ENCODE assay signal across 25 mouse cellular contexts in the genomic region with DNA sequence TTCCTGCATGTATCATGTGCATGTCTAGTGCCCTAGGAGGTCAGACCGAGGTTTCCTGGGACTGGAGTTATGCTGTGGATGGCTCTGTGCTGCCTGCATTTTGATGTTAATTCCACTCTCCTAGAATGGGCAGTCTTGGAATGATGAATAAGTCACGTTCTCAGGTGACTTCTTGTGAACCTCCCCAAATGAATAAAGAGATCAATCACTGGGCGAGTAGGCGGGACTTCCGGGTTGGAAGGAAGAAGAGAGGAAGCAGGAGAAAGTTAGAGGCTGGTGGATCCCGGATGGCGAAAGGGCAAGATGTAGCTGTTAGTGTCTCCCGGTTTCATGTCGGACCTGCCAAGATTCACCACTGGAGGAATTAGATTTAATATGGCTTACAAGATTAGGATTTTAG.
"Had no signal": no experiment of that assay in that cellular context is flagged by ENCODE, and none has a peak within 500 bp of the region (broad histone marks: within the 10 kb centered on the region; RNA-seq: fewer than 3 reads in every experiment).

No protein-coding gene starts in this region.

- DNase-seq: kidney, adult 9 months; kidney, postnatal 25 days; layer of hippocampus, adult 9-11 months; layer of hippocampus, postnatal 36 days; left cerebral cortex, postnatal 4 days; lung, embryonic 14.5 days; right cerebral cortex, adult 18-20 months; right cerebral cortex, postnatal 14 days; right cerebral cortex, postnatal 4 days; thymus, adult 2 months; thymus, postnatal 36 days had no signal

- H3K27ac ChIP-seq: kidney, postnatal 0 days; layer of hippocampus, adult 2 months; left cerebral cortex, adult 2 months; limb, embryonic 12.5 days; limb, embryonic 15.5 days; liver, embryonic 15.5 days; macrophage; midbrain, embryonic 12.5 days; midbrain, embryonic 15.5 days; neural tube, embryonic 12.5 days; stomach, postnatal 0 days had no signal

- H3K9me3 ChIP-seq: limb, embryonic 12.5 days; limb, embryonic 15.5 days; liver, embryonic 15.5 days; midbrain, embryonic 12.5 days; midbrain, embryonic 15.5 days; neural tube, embryonic 12.5 days; neural tube, embryonic 15.5 days had no signal

- H3K27me3 ChIP-seq: limb, embryonic 15.5 days; midbrain, embryonic 12.5 days; midbrain, embryonic 15.5 days; neural tube, embryonic 12.5 days; neural tube, embryonic 15.5 days had no signal

- H3K4me2 ChIP-seq: limb, embryonic 12.5 days; limb, embryonic 15.5 days; liver, embryonic 11.5 days; liver, embryonic 15.5 days; lung, embryonic 14.5 days; midbrain, embryonic 12.5 days; midbrain, embryonic 15.5 days; neural tube, embryonic 12.5 days; neural tube, embryonic 15.5 days had no signal

- ATAC-seq: lung, postnatal 0 days; midbrain, embryonic 15.5 days had no signal

- H3K4me3 ChIP-seq: layer of hippocampus, adult 2 months; left cerebral cortex, adult 2 months; limb, embryonic 12.5 days; limb, embryonic 15.5 days; liver, embryonic 15.5 days; midbrain, embryonic 12.5 days; midbrain, embryonic 15.5 days; neural tube, embryonic 12.5 days; neural tube, embryonic 15.5 days had no signal

- H3K36me3 ChIP-seq: limb, embryonic 12.5 days; limb, embryonic 15.5 days; liver, embryonic 15.5 days; midbrain, embryonic 12.5 days; midbrain, embryonic 15.5 days; neural tube, embryonic 12.5 days; neural tube, embryonic 15.5 days had no signal

- H3K9ac ChIP-seq: limb, embryonic 12.5 days; limb, embryonic 15.5 days; liver, embryonic 15.5 days; lung, embryonic 14.5 days; midbrain, embryonic 12.5 days; midbrain, embryonic 15.5 days; neural tube, embryonic 12.5 days; neural tube, embryonic 15.5 days had no signal
